Mouse (Mus musculus) layer of hippocampus, postnatal 36 days (tissue): ENCODE data around the gene Lcp1. TPM values are rescaled to one million over a fixed set of nuclear protein-coding genes. Genes with fewer than 3 reads are reported as not detected.

Experiments used
- DNase-seq, 2 experiments: peaks; one replicate each; pipeline ENCODE4 v3.0.0; 2022
- total RNA-seq, 2 experiments: library from RNA; stranded (reverse); gene quantifications; 2 replicates each; pipeline ENCODE4 v1.2.3; 2021

Gene Lcp1
- total RNA-seq, 2 experiments from 2014 or later: 6.8 to 6.9 TPM

DNA sequence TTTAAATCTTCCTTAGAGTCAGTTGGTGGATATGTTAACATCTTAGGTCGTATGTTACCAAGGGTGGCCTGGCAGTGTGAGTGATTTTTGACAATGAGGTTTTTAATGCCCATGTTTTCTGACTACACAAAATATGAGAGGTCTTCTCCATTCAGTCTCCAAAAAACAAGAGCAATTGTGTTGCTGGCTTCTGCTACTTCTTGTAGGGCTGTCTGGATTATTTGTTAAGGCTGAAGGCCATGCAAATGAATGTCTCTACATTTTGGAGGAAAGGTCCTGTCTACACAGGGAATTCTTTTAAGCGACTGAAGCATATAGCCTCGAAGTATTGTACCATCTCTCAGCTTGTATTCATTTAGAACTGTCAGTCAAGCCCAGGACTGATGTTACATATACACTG is 46.5 kb downstream of the Lcp1 start:
- no peak for DNase-seq

DNA sequence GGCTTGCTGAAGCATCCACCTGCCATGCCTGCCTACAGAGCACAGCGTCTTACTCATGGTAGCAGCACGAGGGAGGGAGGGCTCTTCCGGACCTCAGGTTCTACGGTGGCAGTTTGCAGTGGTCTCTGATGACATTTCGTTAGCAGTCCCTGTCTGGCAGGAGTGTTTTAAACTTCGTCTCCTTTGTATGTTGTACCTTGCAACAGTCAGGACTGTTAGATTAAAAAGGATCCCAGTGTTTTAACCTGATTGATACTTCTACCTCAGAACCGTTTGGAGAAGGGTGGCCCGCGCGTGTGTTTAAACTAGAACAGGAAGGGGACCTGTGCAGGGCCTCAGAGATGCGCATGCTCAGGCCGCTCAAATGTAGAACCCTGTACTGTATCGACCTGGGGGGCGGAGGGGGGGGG is 47.5 kb downstream of the Lcp1 start:
- DNase-seq: no peak

DNA sequence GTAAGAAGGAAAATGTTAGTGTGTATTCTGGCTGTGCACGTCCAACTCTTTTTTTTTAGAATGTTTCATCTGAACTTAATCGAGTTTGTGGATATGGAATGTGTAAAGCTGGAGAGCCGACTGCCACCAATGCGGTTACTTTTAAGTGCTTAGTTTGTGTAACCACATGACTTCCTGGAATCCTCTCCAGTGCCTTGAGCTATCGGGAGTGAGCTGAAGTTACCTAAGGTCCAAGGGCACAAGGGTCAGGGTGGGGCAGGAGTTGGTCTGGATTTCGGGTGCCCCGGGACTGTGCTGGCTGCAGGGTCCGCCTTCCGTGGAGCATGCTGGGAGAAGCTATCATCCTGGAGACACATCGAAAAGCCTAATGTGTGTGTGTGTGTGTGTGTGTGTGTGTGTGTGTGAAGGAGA is 47.9 kb downstream of the Lcp1 start:
- DNase-seq: no peak

DNA sequence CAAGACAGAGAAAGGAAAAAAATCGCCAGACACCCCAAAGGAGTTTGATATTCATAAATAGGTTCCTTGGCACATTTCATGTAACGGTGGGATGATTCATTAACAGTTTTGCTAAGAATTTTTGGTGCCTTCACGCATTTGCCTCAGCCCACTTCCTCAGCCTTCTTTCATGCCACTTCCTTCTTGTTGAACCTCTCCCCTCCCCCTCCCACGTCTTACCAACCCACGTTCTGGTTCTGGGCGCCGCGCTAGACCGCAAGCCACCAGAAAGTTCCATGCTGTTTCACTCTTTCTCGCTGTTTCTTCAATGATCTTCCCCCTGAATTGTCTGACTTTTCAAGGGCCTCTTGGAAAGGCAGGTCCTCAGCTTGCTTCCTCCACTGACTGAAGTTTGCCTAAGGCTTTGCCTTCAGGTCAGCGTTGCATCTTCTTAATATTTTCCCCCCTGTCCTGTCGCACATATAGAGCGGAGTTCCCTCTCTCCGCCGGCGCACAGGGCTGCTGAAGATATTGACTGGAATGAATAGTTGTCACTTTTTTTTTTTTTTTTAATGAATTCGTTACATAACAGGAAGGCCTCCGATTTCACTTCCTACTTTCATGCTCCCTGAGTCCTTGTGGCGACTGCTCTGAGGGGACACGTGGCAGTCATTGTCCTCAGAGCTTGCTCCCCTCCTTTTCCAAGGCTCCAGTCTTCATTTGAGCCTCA is 48.5 kb downstream of the Lcp1 start:
- DNase-seq: no peak

DNA sequence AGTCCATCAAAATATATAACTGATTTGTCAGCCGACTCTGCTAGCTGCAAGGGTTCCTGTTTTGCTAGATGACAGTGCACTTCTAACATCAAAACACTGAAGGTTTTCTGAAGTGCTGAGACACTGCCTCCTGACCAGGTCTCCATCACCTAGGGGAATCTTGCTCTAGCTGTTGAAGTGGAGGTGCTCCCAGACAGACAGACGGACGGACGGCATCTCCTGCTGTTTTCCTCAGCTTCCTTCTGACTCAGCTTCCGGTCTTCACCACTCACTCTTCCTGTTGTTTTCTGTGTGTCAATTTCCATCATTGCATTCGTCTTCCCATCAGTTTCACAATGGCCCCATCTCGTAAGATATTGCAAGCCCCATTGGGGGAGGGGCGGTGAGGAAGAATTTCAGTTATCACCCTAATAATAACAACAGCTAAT is 49.7 kb downstream of the Lcp1 start:
- DNase-seq: no peak

DNA sequence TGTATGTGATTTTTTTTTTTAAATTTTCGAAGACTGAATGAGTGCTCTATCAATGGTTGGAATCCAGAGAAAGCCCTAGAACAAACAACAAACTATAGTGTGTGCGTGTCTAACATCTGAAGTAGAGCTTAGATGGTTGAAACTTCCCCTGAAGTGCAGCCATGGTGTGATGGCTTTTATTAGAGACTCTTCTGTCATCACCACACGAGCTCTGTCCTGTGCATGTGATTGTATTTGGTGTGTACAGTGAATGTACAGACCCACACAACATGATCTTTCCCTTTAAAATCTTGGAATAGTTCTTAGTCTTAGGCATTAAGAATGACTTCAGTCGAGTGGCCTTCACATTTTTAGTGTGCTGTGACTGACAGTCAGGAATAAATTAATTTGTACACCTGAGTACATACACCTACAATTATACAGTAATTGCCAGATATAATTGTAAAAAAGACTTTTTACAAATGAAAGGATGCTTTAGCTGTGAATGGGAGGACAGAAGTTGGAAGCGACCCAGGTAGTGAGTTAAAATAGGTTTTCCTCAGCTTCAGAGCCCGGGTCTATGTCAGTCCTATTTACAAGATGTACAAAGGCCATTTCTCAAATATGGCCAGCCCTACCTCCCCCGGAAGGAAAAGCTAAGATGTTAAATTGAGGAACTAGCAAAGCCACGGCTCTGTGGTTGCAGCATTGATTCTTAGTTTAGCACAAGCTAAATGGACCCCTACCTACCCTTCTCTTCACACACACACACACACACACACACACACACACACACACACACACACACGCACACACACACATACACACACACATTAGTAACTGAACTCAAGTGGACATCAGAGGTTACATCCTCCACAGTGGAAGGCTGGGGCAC is 50.4 kb downstream of the Lcp1 start:
- no peak for DNase-seq

DNA sequence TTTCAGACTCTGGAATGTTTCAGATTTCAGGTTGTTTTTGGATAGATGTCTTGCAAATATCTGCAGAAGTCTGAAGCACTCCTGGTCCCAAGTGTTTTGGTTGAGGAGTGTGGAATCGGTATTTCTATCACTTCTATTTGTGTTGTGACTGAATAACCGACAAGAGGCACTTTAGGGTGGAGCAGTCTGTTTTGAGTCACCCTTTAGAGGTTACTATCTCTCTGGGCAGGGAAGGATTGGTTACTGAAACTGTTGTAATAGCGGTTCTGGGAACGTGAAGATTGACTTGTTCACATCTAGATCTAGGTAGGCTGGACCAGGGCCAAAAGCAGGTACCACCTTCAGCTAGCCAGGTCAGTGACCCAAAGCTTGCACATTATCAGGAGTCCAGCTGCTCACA is 51.5 kb downstream of the Lcp1 start:
- DNase-seq: no peak

DNA sequence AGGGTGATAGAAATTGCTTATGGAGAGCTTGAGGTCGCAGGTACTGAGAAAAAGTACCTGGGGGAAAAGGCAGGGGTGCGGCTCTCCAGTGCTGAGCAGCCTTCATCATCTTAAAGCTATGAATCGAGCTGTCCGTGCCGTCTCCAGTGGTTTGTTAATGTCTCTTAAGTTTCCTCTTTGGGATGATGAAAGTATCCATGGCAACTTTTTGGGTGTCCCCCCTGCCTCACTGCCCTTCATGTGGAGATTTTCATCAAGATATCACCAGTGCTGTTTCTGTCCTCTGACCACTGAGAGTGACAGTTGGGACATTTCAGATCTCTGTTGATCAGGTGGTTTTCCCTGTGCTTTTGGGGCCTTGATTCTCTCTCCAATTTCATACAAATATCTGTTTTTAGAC is 51.9 kb downstream of the Lcp1 start:
- DNase-seq: no peak

DNA sequence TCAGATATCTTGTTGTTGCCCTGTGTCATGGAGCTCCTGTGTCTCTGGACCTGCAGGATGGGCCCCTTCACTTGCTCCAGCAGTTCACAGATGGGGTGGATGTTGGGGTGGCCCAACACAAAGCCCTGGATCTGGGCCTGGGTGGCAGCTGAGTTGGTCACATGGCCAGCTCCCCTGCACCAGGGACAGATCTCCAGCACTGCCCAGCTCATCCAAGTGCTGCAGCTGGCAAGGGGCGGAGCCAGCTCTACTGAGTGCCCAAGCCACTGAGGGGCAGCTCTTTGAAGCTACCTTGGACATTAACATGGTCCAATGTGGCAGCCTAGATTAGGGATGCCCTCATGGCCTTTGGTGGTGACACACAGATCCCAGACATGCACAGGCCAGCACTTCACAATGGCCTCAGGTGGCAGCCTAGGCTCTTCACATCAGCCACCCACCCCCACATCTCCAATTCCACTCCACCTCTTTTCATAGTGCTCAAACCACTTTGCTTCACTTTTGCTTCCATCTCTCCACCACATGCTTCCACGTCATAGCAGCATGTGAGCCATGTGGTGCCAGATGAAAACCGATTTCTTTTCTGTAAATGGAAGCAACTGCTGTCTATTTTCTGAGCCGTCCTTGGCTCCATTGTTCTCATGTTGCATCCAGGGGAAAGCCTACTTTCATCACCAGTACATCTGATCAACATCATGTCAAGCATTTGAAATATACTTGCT is 53.3 kb downstream of the Lcp1 start:
- no peak for DNase-seq

DNA sequence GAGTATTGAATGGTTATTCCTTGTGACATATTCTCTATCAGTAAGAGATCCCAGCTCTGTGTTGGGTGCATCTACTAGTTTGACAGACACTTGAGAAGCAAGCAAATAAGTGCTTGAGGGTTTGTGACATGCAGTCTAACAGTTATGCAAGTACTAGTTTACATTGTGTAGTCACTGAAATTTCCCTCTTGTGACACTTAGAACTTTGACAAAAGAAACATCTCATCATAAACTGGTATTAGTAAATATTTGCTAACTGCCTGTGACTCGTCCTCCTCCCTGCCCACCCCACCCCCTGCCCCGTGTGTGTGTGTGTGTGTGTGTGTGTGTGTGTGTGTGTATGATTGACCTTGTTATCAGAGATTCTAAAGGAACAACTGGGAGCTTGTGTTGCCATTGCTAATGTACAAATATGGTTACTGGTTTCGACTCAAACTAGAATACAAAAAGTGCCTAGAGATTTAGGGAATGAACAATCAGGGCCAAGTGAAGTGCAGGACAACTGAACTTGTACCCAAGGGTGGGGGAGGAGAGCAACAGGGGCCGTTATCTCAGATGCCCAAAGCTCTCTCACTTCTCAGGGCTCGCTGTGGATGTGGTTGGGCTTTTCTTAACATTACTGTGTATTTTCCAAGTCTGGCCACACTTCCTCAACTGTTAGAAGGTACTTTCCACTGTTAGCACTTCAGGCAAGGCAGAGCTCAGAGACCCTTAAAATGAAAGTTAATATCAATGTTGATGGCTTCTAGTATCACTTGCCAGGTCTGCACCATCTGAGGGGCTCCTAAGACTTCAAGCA is 55.1 kb downstream of the Lcp1 start:
- DNase-seq: no peak

DNA sequence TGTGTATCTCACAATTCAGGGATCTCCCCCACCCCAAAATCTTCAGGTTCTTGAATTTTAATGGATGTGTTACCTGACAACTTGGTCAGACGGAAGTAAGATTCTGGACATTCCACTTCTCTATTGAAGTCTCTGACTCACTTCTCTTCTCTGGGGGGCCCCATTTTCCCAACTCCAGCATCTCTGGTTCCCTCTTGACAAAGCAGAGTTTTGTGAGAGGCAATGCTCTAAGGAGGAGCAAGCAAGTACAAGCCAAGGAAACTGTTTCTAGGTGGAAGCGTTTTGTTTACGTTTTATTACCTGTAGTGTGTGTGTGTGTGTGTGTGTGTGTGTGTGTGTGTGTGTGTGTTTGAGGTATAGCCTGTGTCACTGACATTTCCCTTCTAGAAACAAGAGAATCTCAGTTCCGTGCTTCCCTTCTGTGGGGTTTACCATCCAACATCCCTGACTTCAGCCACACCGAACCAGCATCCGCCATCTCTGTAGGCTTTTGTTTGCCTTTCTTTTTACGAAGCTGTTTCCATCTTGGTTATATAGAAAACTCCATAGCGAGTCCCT is 56.0 kb downstream of the Lcp1 start:
- no peak for DNase-seq

DNA sequence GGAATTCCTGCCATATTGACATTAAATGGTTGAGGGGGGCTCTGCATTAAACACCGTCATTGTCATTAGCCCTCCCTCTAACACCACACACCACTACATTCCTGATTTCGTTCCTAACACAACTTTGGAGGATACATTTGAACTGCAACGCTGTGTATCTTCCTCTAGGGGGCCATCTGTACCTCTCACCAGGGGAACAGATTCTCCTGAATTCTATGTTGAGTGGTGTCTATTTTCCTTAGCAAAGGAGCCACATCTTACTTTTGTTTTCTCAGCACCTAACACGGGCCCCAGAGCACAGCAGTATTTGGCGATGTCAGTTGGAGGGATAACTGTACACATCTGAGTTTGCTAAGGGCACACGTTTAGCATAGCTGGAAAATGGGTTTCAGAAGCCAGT is 57.6 kb downstream of the Lcp1 start:
- no peak for DNase-seq

DNA sequence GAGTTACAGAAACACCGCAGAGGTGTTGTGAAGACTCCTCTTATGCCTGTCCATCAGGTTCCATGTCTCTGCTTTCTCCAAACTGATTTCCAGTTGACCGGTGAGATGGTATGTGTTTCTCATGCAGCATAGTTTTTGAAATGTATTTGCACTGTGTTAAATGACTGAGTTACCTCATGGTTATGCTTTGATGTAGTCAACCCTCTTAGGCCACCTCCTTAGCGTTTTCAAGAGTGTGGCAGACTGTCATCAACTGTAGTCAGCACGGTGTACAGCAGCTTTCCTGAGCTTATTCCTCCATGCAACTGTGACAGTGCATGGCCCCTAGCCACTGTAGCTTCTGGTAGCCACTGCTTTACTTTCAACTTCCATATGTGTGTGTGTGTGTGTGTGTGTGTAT is 58.1 kb downstream of the Lcp1 start:
- no peak for DNase-seq

DNA sequence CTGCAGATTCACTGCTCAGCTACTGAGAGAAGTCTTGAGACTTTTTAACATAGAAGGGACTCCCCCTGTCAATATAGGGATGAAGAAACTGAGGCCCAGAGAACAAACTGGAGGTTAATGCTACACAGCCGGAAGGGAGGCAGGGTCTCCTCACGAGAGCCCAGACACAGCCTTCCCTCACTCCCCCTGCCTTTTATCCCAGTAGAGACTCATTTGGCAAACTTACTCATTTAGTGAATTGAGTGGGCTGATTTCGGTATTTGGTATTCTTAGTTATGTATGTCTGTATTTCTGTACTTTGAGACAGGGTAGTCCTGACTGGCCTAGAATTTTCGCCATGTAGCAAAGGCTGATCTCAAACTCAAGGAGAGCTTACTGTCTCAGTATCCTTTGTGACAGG is 59.8 kb downstream of the Lcp1 start:
- DNase-seq: no peak

DNA sequence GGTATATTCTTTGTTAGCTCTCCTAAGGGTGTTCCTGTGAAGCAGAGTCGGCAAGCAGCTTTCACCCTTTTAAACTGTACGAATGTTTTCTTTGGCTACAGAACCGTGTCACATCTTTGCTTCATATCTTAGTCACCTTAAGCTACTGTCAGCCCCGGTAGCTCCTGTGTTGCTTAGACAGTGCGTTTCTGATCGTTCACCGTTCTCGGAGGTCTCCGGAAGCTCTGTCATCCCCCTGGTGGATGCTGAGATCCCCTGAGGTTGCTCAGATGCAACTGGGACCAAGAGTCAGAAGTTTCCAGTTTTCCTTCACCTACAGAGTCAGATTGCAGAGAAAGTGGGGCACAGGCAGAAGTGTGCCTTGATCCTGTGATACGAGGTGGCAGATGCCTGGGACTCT is 61.5 kb downstream of the Lcp1 start:
- no peak for DNase-seq

DNA sequence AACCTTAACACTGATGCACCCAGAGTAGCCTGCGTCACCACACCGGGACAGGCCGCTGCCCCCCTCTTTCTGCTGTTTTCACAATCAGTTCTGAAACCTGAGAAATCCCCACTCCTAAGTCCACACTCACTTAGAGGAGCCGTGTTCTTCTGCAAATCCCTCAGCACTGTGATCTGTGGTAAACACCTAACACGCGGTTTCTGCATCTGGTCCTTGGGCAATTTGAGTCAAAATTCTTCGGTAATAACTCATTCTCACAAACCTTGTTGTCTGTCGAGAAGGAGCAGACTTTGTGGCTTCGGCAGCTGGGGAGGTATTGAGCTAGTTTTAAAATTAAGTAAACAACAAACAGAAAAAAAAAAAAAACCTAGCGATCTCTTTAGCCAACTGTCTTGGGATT is 62.0 kb downstream of the Lcp1 start:
- DNase-seq: no peak

DNA sequence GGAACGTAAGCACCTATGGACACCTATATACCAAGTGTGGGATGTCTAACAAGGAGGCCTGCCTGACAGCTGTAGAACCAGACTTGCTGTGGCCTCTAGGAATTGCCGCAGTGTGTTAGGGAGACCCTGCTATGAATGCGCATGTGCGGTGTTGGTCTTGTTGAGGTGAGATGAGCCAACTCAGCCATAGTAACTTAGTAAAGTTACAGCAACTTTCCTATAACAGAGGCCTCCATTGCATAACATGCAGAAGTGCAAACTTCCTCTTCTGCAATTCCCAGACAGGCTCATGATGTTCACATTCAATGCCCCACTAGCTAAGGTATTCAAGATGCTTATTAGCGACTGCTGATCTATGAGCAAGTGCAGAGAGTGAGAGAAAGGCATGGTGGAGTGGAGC is 64.6 kb downstream of the Lcp1 start:
- no peak for DNase-seq

DNA sequence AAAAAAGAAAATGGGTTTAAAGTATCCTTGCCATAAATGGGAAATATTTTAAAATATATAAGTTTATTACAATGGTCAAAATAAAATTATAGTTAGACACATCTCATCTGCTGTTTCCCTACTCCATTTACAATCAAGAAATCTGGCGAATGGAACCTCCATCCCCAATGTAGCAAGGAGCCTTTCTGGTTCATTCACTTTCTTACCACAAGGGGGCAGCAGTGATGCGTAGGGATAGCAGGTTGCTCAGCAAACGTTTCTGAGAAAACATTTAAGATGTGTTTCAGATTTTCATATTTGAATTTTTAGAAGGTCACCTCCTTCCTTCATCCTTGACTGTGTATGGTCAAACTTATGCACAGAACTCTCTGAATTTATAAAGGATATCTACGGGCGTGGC is 66.1 kb downstream of the Lcp1 start:
- DNase-seq: peak in 1 of 2 experiments; percentile 48

DNA sequence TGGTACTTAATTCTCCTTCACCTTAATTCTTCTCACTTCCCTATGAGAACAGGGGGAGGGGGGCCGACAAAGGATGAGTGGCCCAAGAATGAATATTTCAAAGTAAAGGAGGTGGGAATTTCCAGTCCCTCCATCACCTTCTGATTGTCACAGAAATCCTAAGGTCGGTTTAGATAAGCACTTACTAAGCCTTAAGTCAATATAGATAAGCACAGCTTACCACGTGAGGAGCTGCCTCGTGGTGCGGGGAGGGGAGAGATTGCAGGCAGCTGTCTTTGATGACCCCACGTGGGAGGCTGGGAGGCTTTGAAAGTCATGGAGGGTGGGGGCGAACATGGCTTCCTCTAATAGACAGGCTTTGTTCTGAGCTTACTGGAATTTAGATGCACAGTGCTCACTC is 66.8 kb downstream of the Lcp1 start:
- no peak for DNase-seq

DNA sequence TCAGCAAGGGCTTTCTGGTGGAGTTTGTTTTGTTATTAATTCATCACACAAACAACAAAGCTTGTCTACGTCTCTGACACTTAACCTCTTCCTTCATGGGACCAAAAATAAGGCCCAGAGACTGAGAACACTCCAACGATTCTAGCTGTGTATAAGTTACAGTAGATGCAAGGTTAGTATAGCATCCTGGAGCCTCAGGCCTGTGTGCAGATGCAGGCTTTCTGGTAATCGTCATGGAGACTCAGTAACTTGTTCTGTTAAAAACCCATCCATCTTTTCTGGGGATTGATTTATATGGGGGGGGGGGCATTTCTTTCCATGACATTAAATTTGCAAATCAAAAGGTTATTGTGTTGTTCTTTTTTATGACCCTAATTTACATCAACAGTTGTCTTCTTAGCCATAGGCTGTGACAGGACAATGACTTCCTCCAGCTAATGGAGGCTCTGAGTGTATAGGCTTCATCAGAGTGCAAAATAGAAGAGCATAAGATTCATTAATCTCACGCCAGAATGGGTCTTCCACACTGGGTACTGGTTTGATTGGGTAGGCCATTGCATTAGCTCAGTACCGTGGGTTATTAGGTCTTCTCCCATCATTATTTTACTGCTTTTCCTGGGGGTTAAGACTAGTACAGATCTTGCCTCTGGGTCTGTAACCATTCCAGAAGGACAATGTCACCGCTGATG is 74.6 kb downstream of the Lcp1 start:
- no peak for DNase-seq

DNA sequence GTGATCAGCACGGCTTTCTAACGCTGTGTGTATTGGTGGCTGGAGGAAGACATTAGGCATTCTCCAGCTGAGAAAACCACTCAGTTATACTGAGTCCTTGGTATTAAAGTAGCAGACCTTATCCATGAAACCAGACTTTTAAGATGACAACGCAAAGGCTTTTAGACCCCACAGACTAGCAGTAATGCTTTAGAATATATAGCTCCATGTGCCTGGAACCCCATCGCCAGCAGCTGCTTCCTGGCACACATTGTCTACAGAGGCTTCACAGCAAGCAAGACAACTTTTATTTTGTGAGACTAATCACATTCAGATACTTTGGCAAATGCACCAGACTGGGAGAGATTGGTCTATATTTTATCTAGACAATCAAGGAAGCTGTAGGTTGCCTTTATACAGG is 75.4 kb downstream of the Lcp1 start:
- DNase-seq: no peak
